Mouse (Mus musculus): ENCODE measurements at regions not wholly inside any gene's neighbourhood (a gene's known extent, or its start where the extent isn't known, plus 50 kb on each side); places are given as distances from the start of the nearest gene placed in this dataset.

DNA sequence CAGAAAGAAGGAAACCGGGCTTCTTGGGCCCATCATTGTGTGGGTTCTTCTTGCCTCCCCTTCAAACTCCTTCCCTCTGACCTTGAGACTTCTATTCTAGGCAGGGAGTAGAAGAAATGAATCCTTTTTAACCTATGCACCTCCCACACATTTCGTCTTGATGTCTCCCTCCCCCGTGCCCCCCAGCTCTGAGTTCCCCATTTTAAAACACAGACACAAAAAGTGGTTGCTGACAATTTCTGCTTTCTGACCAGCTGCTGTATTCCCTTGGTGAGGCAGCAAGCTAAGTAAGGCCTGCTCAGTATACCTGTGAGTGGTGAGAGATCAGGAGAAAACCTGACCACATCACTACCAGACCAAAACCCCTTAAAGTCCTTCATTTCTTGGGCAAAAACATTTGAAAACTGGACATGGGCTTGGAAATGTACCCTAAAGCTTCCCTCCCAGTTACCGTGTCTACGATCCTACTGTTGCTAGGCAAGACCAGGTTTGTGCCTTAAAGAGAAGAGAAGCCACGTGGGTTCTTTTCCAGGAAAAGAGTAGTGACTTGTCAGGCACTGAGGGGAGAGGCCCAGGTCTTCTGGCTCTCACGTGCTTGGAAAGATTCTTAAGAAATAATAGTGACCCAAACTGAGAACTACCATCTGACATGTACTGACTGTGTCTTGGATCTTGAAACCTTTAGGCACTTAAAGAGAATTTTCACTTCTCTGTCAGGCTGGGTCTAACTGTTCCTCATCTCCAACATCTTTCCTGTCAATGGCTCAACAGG, 103.2 kb upstream of the Zc3h12c start:
- no peak for ATAC-seq
- no peak overlapping the region for H3K9ac ChIP-seq (ENCODE audit: low read depth, low read length)
- H3K4me2 ChIP-seq (replicated peaks; ENCODE audit: low read depth) = no peak overlapping the region
- no peaks in the 10 kb centered on the region for H3K27me3 ChIP-seq (replicated peaks; ENCODE audit: control insufficient read depth, insufficient read depth, low read length)
- H3K9me3 ChIP-seq (ENCODE audit: control insufficient read depth) = no peaks in the 10 kb centered on the region
- H3K36me3 ChIP-seq (ENCODE audit: control insufficient read depth, insufficient read depth) = no peaks in the 10 kb centered on the region
- no peak overlapping the region for H3K27ac ChIP-seq (ENCODE audit: low read depth, low read length)
- no peaks in the 10 kb centered on the region for H3K4me1 ChIP-seq (replicated peaks; ENCODE audit: control insufficient read depth, insufficient read depth, low read length)
- H3K4me3 ChIP-seq (ENCODE audit: low read depth, low read length) = no peak overlapping the region
- no peak for TF ChIP-seq CTCF (IDR thresholded peaks at IDR 0.05; ENCODE audit: low read depth)
- WGBS = 80% methylated on average over 7 of the region's 7 CpGs

- no peaks in the 10 kb centered on the region for H3K36me3 ChIP-seq (ENCODE audit: control insufficient read depth, insufficient read depth)
- ATAC-seq = no peak
- no peak overlapping the region for H3K9ac ChIP-seq (ENCODE audit: low read depth, low read length)
- H3K4me3 ChIP-seq (ENCODE audit: low read depth, low read length) = no peak overlapping the region
- 95% methylated on average over 2 of the region's 2 CpGs for WGBS
- no peaks in the 10 kb centered on the region for H3K9me3 ChIP-seq (ENCODE audit: control insufficient read depth)
- H3K4me2 ChIP-seq (replicated peaks; ENCODE audit: low read depth) = no peak overlapping the region
- no peaks in the 10 kb centered on the region for H3K4me1 ChIP-seq (replicated peaks; ENCODE audit: control insufficient read depth, insufficient read depth, low read length)
- TF ChIP-seq CTCF (IDR thresholded peaks at IDR 0.05; ENCODE audit: low read depth) = no peak
- no peak overlapping the region for H3K27ac ChIP-seq (ENCODE audit: low read depth, low read length)
- H3K27me3 ChIP-seq (replicated peaks; ENCODE audit: control insufficient read depth, insufficient read depth, low read length) = no peaks in the 10 kb centered on the region
Observed at GRCm38 (mm10) chr9:52261538-52261937, 93.2 kb upstream of the Zc3h12c start.

DNA sequence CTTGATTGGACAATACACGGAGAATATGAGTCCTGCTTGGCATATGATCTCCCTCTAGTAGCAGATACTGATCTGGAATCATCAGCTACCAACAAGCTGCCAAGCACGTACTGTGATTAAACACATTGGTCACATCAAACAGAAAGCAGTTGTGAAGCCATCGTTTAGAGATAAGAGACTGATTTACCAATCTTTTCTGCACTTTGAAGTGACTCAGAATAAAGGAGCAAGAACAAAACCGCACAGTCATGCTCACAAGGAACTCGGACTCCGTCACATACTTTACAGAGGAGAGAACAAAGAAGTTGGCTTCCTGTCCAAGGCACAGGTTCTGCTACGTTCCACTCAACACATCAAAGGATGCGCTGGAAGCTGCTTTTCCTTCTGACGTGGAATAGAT, 91.1 kb upstream of the Zc3h12c start:
- WGBS = 42% methylated on average over 9 of the region's 9 CpGs
- H3K27ac ChIP-seq (ENCODE audit: low read depth, low read length) = no peak overlapping the region
- H3K9me3 ChIP-seq (ENCODE audit: control insufficient read depth) = no peaks in the 10 kb centered on the region
- no peaks in the 10 kb centered on the region for H3K27me3 ChIP-seq (replicated peaks; ENCODE audit: control insufficient read depth, insufficient read depth, low read length)
- H3K9ac ChIP-seq (ENCODE audit: low read depth, low read length) = no peak overlapping the region
- H3K4me1 ChIP-seq (replicated peaks; ENCODE audit: control insufficient read depth, insufficient read depth, low read length) = no peaks in the 10 kb centered on the region
- no peak overlapping the region for H3K4me3 ChIP-seq (ENCODE audit: low read depth, low read length)
- no peak for ATAC-seq
- no peak for TF ChIP-seq CTCF (IDR thresholded peaks at IDR 0.05; ENCODE audit: low read depth)
- H3K36me3 ChIP-seq (ENCODE audit: control insufficient read depth, insufficient read depth) = no peaks in the 10 kb centered on the region
- no peak overlapping the region for H3K4me2 ChIP-seq (replicated peaks; ENCODE audit: low read depth)

- Histone ChIP-seq H3K9ac (ENCODE audit: low read depth, low read length) (no peak overlapping the region), H3K36me3 (ENCODE audit: control insufficient read depth, insufficient read depth) (no peaks in the 10 kb centered on the region), H3K4me1 (replicated peaks; ENCODE audit: control insufficient read depth, insufficient read depth, low read length) (no peaks in the 10 kb centered on the region), H3K27me3 (replicated peaks; ENCODE audit: control insufficient read depth, insufficient read depth, low read length) (no peaks in the 10 kb centered on the region), H3K4me2 (replicated peaks; ENCODE audit: low read depth) (no peak overlapping the region), H3K27ac (ENCODE audit: low read depth, low read length) (no peak overlapping the region), H3K9me3 (ENCODE audit: control insufficient read depth) (no peaks in the 10 kb centered on the region), H3K4me3 (ENCODE audit: low read depth, low read length) (no peak overlapping the region)
- TF ChIP-seq CTCF (IDR thresholded peaks at IDR 0.05; ENCODE audit: low read depth) = no peak
- WGBS = 59% methylated on average over 4 of the region's 4 CpGs
- no peak for ATAC-seq
Observed at GRCm38 (mm10) chr9:52255692-52256091, 87.3 kb upstream of the Zc3h12c start.

GRCm38 (mm10) chr9:52254475-52254874, 86.1 kb upstream of the Zc3h12c start:
- Histone ChIP-seq H3K4me1 (replicated peaks; ENCODE audit: control insufficient read depth, insufficient read depth, low read length) (no peaks in the 10 kb centered on the region), H3K36me3 (ENCODE audit: control insufficient read depth, insufficient read depth) (no peaks in the 10 kb centered on the region), H3K4me2 (replicated peaks; ENCODE audit: low read depth) (no peak overlapping the region), H3K9ac (ENCODE audit: low read depth, low read length) (no peak overlapping the region), H3K27me3 (replicated peaks; ENCODE audit: control insufficient read depth, insufficient read depth, low read length) (no peaks in the 10 kb centered on the region), H3K27ac (ENCODE audit: low read depth, low read length) (no peak overlapping the region), H3K4me3 (ENCODE audit: low read depth, low read length) (no peak overlapping the region), H3K9me3 (ENCODE audit: control insufficient read depth) (no peaks in the 10 kb centered on the region)
- TF ChIP-seq CTCF (IDR thresholded peaks at IDR 0.05; ENCODE audit: low read depth) = no peak
- no peak for ATAC-seq
- 62% methylated on average over 6 of the region's 6 CpGs for WGBS

GRCm38 (mm10) chr9:52251455-52251854, 83.1 kb upstream of the Zc3h12c start:
- no peak overlapping the region for H3K27ac ChIP-seq (ENCODE audit: low read depth, low read length)
- WGBS = 89% methylated on average over 5 of the region's 5 CpGs
- H3K9ac ChIP-seq (ENCODE audit: low read depth, low read length) = no peak overlapping the region
- H3K36me3 ChIP-seq (ENCODE audit: control insufficient read depth, insufficient read depth) = no peaks in the 10 kb centered on the region
- no peak overlapping the region for H3K4me3 ChIP-seq (ENCODE audit: low read depth, low read length)
- no peak overlapping the region for H3K4me2 ChIP-seq (replicated peaks; ENCODE audit: low read depth)
- H3K4me1 ChIP-seq (replicated peaks; ENCODE audit: control insufficient read depth, insufficient read depth, low read length) = no peaks in the 10 kb centered on the region
- no peak for ATAC-seq
- no peak for TF ChIP-seq CTCF (IDR thresholded peaks at IDR 0.05; ENCODE audit: low read depth)
- no peaks in the 10 kb centered on the region for H3K9me3 ChIP-seq (ENCODE audit: control insufficient read depth)
- H3K27me3 ChIP-seq (replicated peaks; ENCODE audit: control insufficient read depth, insufficient read depth, low read length) = no peaks in the 10 kb centered on the region

Measured in intestine, postnatal 0 days (tissue).